Mouse (Mus musculus) intestine, embryonic 14.5 days (tissue): ENCODE results near the gene Zfp784. TPM values are rescaled to one million over a fixed set of nuclear protein-coding genes. Genes with fewer than 3 reads are reported as not detected.
"Not testable (repeated sequence)": the region's sequence is repeated elsewhere in the genome, so short reads cannot be mapped to it uniquely, and the experiment has no call there.

Source experiments
- ATAC-seq: fragments of 200-750 bp; cut with Nextera tagmentation; replicated peaks from 2 replicates; pipeline ENCODE4 v1.8.0; 2017; ENCODE audit warnings: low read depth, moderate number of reproducible peaks, moderate TSS enrichment, moderate library complexity; ENCODE audit not compliant: low FRiP score, low TSS enrichment
- DNase-seq: peaks from one replicate; pipeline ENCODE4 v3.0.0-alpha.2; 2018; ENCODE audit warnings: low spot score
- H3K27ac ChIP-seq: fragments of 300-500 bp; sonication (generic); 2 replicates; pipeline ENCODE4 v1.5.1; 2014; ENCODE audit warnings: low read depth, mild to moderate bottlenecking, control low read depth
- H3K27me3 ChIP-seq: fragments of 300-500 bp; sonication (generic); replicated peaks from 2 replicates; pipeline ENCODE4 v1.6.1; 2014; ENCODE audit warnings: low read length, control low read depth; ENCODE audit not compliant: control insufficient read depth, insufficient read depth
- H3K36me3 ChIP-seq: fragments of 300-500 bp; sonication (generic); 2 replicates; pipeline ENCODE4 v1.6.1; 2014; ENCODE audit warnings: low read length, control low read depth; ENCODE audit not compliant: control insufficient read depth, insufficient read depth
- H3K4me1 ChIP-seq: fragments of 300-500 bp; sonication (generic); replicated peaks from 2 replicates; pipeline ENCODE4 v1.6.1; 2014; ENCODE audit warnings: low read length, control low read depth, mixed read lengths; ENCODE audit not compliant: control insufficient read depth, insufficient read depth
- H3K4me2 ChIP-seq: fragments of 300-500 bp; sonication (generic); 2 replicates; pipeline ENCODE4 v1.6.1; 2014; ENCODE audit warnings: low read length
- H3K4me3 ChIP-seq: fragments of 300-500 bp; sonication (generic); 2 replicates; pipeline ENCODE4 v1.5.1; 2014; ENCODE audit warnings: low read depth, low read length, control low read depth, mixed read lengths
- H3K9ac ChIP-seq: fragments of 300-500 bp; sonication (generic); 2 replicates; pipeline ENCODE4 v1.6.1; 2014; ENCODE audit warnings: mild to moderate bottlenecking, low read length
- H3K9me3 ChIP-seq: fragments of 300-500 bp; sonication (generic); 2 replicates; pipeline ENCODE4 v1.6.1; 2016; ENCODE audit warnings: low read length, control low read depth; ENCODE audit not compliant: control insufficient read depth
- WGBS: fragments of 180-500 bp; shearing (Covaris S2); extraction: QIAGEN DNeasy Blood & Tissue Kit; methylation state at CpG from one replicate; pipeline ENCODE4 v1.1.7; 2014; 5-methylcytosine and 5-hydroxymethylcytosine counted together
- polyA plus RNA-seq: library from polyadenylated mRNA; unstranded; fragments of >200 nt; fragmentation: Nextera tagmentation; extraction: Ambion mirVana; gene quantifications from 2 replicates; pipeline ENCODE4 v1.2.1, GENCODE M21; 2014

The Zfp784 gene
- polyA plus RNA-seq, 1 experiment from 2014 or later, result 4.8 TPM

DNA sequence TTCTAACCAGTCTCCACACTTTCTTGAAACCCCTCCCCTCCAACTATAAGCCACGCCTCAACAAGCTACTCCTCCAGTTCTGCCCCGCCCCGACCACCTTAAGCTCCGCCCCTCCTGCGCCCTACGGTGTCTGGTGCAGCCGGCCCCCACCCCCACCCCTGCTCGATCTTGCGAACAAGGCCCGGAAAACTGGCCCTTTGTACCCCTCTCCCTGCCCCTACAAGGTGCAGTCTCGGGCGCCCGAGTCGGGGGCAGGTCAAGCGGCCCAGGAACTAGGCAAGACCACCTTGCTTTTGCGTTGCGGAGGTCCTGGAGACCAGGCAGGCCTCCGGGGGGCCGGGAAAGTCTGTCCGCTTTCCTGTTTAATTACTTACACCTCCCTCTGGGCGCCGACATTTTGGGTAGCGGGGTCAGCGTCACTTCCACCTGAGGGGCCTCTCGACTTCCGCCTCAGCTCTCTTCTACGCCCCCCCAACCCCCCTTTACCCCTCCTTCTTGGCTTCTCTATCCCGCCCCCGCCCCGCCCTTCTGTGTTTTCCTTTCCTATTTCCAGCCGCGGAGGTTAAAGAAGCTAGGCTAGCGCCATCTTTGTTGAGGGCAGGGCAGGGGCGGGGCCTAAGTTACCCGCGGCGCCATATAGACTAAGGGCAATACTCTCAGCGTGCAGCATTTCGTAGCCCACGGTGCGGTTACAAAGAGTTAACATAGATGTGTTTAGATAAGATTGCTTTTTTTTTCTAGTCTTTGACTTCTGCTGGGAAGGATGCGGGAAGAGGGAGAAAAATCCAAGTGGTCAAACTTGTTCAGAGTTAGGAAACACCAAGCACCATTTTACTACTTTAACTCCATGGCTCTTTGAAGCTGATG, 23.8 kb downstream of the Zfp784 start, which contains the start of the genes Zfp524 and Fiz1:
TSS of gene Zfp524 (plus strand) at position 165 of the 867 bp plus-strand sequence.
TSS of gene Fiz1 (minus strand) at position 447 of the 867 bp plus-strand sequence.
- under 1% methylated on average over 42 of the region's 42 CpGs for WGBS

GRCm38 (mm10) chr7:5012681-5013513, 25.3 kb downstream of the Zfp784 start:
- ATAC-seq (no peak), DNase-seq (no peak)
- Histone ChIP-seq H3K9ac (no peak overlapping the region), H3K9me3 (peaks cover 2% of the 10 kb centered on the region), H3K27ac (no peak overlapping the region), H3K4me1 (peaks cover 6% of the 10 kb centered on the region; the same call in 1 of the 2 replicates), H3K4me3 (peak overlapping the region; percentile 64; the same call in 1 of the 2 replicates), H3K36me3 (peaks cover 51% of the 10 kb centered on the region), H3K27me3 (no peaks in the 10 kb centered on the region), H3K4me2 (peak overlapping the region; percentile 50)
- 90% methylated on average over 27 of the region's 27 CpGs for WGBS

More for the DNA sequence above, 23.8 kb downstream of the Zfp784 start, which contains the start of the genes Zfp524 and Fiz1:
- peaks cover 10% of the 10 kb centered on the region; the same call in 1 of the 2 replicates for H3K4me1 ChIP-seq
- ATAC-seq, result peak; percentile 85
- no peaks in the 10 kb centered on the region for H3K27me3 ChIP-seq
- peak within 1 kb of the TSS; percentile 64 for H3K4me3 ChIP-seq
- H3K9me3 ChIP-seq, result peaks cover 2% of the 10 kb centered on the region; the same call in 1 of the 2 replicates
- peak within 1 kb of the TSS; percentile 98 for H3K27ac ChIP-seq
- H3K9ac ChIP-seq, result peak within 1 kb of the TSS; percentile 80
- DNase-seq, result peak; percentile 98
- H3K36me3 ChIP-seq, result peaks cover 38% of the 10 kb centered on the region
- peak within 1 kb of the TSS; percentile 63 for H3K4me2 ChIP-seq

- peaks cover 63% of the 10 kb centered on the region for H3K36me3 ChIP-seq
- H3K27me3 ChIP-seq, result no peaks in the 10 kb centered on the region
- ATAC-seq (no peak), DNase-seq (no peak)
- H3K4me1 ChIP-seq, result no peaks in the 10 kb centered on the region
- H3K4me2 ChIP-seq, result no peak overlapping the region
- no peaks in the 10 kb centered on the region; the same call in 1 of the 2 replicates for H3K9me3 ChIP-seq
- no peak overlapping the region for H3K27ac ChIP-seq
- H3K9ac ChIP-seq, result no peak overlapping the region
- no peak overlapping the region for H3K4me3 ChIP-seq
- WGBS, result 94% methylated on average over 25 of the region's 26 CpGs
These were observed 30.0 kb downstream of the Zfp784 start for GRCm38 (mm10) chr7:5008229-5008628.

GRCm38 (mm10) chr7:5002876-5003275, 35.4 kb downstream of the Zfp784 start:
- H3K9me3 ChIP-seq, DNase-seq, H3K27ac ChIP-seq, H3K4me1 ChIP-seq, H3K4me3 ChIP-seq, H3K9ac ChIP-seq, H3K27me3 ChIP-seq, H3K4me2 ChIP-seq, ATAC-seq: not testable (repeated sequence)
- H3K36me3 ChIP-seq, result peaks cover 13% of the 10 kb centered on the region
- WGBS, result 75% methylated on average over 8 of the region's 8 CpGs

DNA sequence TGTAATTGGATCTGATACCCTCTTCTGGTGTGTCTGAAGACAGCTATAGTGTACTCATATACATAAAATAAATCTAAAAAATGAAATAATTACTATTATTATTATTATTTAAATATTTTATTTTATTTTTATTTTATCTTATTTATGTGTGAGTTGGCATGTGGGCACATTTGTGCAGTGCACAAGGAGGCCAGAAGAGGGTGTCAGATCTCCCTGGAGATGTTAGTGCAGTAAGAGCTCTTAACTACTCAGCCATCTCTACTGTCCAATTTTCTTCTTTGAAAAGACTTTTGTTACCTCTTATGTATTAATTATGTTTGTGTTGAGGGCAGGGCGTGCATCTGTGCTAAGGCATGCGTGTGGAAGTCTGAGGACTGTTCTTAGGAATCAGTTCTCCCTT, 38.4 kb downstream of the Zfp784 start:
- Histone ChIP-seq H3K4me2 (no peak overlapping the region), H3K4me1 (peaks cover 7% of the 10 kb centered on the region), H3K9me3 (no peaks in the 10 kb centered on the region), H3K4me3 (no peak overlapping the region), H3K36me3 (no peaks in the 10 kb centered on the region), H3K27ac (no peak overlapping the region), H3K27me3 (no peaks in the 10 kb centered on the region), H3K9ac (no peak overlapping the region)
- 60% methylated on average over 2 of the region's 2 CpGs for WGBS
- no peak for ATAC-seq
- no peak for DNase-seq

DNA sequence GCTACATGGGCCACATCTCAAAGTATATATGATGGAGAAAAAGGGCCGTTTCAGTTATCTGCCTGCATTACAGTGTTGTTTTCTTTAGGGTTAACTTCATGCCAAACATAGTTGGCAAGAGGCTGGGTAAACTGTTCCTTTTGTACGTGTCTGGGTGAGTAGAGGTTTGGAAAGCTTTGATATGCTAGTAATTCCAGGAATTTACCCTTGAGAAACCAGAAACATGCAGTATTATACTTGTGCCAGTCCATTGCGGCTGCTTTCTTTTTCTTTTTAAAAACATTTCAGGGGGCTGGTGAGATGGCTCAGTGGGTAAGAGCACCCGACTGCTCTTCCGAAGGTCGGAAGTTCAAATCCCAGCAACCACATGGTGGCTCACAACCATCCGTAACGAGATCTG, 41.3 kb downstream of the Zfp784 start:
- no peak overlapping the region for H3K27ac ChIP-seq
- H3K4me2 ChIP-seq, result peak overlapping the region; percentile 82
- H3K9ac ChIP-seq, result no peak overlapping the region
- no peaks in the 10 kb centered on the region; the same call in 1 of the 2 replicates for H3K27me3 ChIP-seq
- H3K4me1 ChIP-seq, result peaks cover 11% of the 10 kb centered on the region
- 59% methylated on average over 6 of the region's 8 CpGs for WGBS
- DNase-seq (no peak), ATAC-seq (no peak)
- peaks cover 20% of the 10 kb centered on the region for H3K36me3 ChIP-seq
- H3K9me3 ChIP-seq, result peaks cover 11% of the 10 kb centered on the region; the same call in 1 of the 2 replicates
- peak overlapping the region; percentile 55; the same call in 1 of the 2 replicates for H3K4me3 ChIP-seq

GRCm38 (mm10) chr7:4996003-4996895, 42.0 kb downstream of the Zfp784 start, which contains the start of gene Zfp579:
Gene Zfp579, minus strand, starts transcription at chr7:4996158.
- Histone ChIP-seq H3K4me2 (peak within 1 kb of the TSS; percentile 82), H3K27ac (peak within 1 kb of the TSS; percentile 57; the same call in 1 of the 2 replicates), H3K27me3 (no peaks in the 10 kb centered on the region; the same call in 1 of the 2 replicates), H3K4me3 (peak within 1 kb of the TSS; percentile 55), H3K36me3 (peaks cover 20% of the 10 kb centered on the region), H3K9ac (peak within 1 kb of the TSS; percentile 55), H3K4me1 (peaks cover 11% of the 10 kb centered on the region), H3K9me3 (peaks cover 11% of the 10 kb centered on the region; the same call in 1 of the 2 replicates)
- peak; percentile 97 for DNase-seq
- ATAC-seq, result peak; percentile 89
- 6% methylated on average over 21 of the region's 26 CpGs for WGBS
